Mouse (Mus musculus): ENCODE data around the gene 1700020D05Rik. TPM values are rescaled to one million over a fixed set of nuclear protein-coding genes. Genes with fewer than 3 reads are reported as not detected.

1700020D05Rik gene
- 0.45 and 0.81 TPM in 2 replicates for polyA plus RNA-seq (2012; rRNA removed)

DNA sequence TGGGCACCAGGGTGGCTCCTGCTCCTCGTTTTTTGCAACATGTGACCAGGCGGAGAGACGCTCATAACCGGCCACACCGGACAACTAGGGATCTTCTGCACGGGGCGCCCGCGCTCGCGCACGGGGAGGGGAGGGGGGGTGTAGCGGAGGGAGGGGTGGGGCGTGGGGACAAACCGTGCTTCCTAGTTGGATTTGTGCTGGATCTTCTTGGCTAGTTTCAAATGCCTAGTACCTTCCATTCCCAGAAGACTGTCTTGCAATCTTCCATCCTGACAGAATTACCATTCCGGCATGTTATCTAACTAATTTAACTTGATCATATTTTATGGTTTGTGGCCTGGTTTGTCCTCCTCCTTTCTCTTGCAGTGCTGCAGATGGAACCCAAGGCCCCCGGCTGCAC, at the start of gene 1700020D05Rik:
1700020D05Rik (minus strand) TSS at position 101 of the 400 bp plus-strand sequence.

DNA sequence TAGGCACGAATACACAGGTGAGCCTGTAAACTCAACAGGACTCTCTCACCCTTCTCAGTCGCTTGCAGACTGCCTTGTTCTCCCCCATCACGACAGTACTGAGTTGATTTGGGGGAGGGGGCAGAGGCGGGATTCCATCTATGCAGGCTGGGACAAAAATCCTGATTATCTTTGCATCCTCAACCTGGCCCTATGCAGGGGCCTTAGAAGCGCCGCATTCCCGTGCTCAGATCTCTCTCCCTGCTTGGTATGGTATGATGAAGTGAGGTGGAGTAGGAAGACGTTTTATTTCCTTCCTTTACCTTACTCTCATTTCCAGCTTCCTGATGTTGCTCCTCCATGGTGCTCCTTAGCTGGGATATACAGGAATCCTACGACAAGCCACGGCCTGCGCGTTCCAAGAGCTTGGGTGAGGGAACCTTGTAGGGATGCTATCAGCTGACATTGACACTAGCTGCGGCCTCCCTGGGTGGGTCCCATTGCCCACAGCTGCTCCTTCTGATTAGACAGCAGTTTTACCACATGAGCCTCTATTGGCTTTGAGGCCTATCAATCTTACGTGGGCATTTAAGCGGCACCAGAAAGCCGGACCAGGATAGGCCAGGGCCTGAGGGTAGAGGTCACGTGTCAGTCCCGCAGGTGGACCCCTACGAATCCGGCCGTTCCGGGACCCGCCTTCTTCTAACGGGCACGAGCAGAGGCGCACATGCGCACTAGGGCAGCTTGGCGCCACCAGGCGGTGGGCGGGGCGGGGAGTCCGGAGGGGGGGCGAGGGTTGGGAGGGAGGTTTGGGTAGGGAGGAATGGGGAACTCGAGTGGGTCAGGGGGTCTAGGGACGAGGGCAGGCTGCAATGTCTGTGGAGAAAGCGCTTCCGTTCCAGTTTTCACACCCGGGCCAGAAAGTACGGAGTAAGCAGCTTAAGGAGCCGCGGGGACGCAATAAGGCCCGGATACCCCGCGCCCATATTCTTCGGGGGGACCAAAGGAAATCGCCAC, 6.7 kb upstream of the 1700020D05Rik start, which contains the start of gene Snx32:
Snx32 (minus strand) TSS at position 508 of the 996 bp plus-strand sequence.

DNA sequence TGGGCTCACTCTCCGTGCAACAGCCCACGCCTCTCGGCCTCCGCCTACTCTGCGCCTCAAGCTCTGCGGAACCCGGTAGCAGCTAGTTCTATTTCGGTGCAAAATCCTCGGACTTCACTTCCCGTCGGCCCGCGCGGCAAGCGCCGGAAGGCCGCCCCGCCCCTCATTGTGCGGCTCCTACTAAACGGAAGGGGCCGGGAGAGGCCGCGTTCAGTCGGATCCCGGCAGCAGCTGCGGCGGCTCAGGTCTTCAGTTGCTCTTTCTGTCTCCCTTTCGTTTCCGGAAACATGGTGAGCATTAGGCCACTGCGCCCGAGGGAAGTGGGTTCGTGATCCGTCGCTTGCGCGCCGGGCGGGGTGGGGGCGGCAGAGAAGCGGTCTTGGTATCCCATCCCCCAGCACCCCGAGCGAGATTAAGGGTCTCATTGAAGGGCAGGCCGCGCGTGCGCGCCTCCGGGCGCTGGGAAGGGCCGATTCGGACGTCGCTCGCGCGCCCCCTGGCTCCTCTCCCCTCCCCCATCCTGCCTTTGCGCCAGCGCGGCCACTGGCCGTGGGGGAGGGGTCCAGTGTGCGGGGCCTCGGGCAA, 13.2 kb downstream of the 1700020D05Rik start, which contains the start of gene Cfl1:
Cfl1 (plus strand) TSS at position 143 of the 585 bp plus-strand sequence.

DNA sequence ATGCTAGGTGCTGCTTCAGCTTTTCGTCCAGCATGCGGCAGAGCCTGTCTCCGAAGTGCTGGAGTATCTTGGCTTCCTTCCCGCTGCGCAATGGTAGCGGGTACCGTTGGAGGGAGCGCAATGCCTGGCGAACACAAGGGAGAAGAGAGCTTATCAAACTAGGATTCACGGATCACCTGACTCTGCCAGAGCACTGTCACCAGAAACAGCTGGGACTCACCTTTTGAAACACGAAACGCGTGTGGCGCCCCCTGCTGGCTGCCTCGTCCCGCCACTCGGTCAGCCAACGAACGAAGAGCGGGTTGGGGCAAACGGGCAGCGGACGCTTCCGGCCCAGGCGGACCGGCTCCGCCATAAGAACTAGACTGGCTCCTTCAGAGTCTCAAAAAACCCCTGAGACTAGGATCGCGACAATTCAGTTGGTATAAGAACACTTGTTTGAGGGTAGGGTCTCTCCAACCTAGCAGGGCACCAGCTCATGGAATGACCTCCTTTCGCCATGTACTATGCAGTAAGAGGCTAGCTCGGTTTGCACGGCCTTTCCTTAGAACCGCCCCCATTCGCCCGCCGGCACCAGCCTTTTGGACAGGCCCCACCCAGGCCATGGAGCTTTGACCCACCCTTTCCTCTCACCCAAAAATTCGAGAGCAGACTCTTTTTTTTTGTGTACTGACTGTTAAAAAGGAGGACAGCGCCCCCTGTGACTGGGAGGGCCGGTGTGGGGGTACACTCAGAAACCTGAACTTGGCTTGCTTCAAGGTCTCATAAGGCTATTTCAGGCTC, 15.6 kb downstream of the 1700020D05Rik start, which contains the start of gene Mus81:
Mus81 (minus strand) TSS at position 635 of the 783 bp plus-strand sequence.

DNA sequence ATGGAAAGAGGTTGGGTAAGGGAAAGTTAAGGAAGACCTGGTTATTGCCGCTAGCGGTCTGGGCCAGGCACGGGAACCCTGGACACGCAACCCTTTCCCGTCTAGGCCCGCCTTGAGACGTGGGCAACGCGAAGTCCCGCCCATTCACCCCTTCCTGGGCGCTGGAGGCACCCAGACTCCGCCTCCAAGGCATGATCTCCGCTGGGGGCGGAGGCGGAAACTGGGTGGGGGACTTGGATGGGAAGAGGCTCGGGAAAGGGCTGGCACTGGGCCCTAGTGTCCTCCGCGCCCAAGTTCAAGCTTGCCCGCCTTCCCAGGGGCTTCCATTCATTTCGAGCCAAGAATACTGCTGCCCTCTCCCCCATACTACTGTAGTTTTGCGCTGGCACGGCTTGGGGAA, 29.9 kb downstream of the 1700020D05Rik start, which contains the start of gene Efemp2:
Efemp2 (plus strand) TSS at position 235 of the 400 bp plus-strand sequence.

DNA sequence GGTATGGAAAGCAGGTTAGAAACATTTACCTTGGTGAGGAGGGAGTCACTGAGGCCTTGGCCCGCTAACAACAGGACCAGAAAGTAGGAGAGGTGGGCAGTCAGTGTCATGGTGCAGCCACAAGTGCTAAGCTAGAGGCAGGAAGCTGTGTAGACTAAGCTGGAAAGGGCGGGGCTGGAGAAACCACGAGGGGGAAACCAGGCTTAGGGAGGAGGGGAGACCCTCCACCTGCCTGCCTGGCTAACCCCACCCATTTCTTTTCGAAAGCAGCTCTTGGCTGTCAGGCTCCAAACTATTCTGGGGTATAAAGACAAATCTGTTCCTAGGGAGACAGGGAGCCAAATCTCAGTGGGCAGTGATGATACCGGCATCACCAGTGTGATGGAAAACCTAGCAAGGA, 35.2 kb downstream of the 1700020D05Rik start, which contains the start of gene Ctsw:
Ctsw (minus strand) TSS at position 134 of the 400 bp plus-strand sequence.

DNA sequence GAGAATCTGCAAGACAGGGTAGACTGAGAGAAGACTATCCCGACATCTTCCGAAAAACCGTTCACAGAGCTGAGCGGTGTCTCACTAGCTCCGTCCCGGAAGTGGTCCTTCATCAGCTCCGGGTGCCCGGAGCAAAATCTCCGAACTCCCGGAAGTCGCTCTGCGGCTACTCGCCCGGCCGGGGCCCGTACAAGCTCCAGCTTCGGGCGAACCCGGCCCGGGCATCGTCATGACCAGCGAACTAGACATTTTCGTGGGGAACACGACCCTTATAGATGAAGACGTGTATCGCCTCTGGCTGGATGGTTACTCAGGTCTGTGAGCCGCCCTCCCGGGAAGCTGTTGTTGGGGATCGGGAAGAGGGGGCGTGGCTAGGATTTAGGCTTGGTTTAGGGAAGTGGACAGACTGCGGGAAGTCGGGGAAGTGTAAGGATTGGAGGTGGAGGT, 43.1 kb downstream of the 1700020D05Rik start, which contains the start of gene Fibp:
Fibp (plus strand) TSS at position 151 of the 447 bp plus-strand sequence.

DNA sequence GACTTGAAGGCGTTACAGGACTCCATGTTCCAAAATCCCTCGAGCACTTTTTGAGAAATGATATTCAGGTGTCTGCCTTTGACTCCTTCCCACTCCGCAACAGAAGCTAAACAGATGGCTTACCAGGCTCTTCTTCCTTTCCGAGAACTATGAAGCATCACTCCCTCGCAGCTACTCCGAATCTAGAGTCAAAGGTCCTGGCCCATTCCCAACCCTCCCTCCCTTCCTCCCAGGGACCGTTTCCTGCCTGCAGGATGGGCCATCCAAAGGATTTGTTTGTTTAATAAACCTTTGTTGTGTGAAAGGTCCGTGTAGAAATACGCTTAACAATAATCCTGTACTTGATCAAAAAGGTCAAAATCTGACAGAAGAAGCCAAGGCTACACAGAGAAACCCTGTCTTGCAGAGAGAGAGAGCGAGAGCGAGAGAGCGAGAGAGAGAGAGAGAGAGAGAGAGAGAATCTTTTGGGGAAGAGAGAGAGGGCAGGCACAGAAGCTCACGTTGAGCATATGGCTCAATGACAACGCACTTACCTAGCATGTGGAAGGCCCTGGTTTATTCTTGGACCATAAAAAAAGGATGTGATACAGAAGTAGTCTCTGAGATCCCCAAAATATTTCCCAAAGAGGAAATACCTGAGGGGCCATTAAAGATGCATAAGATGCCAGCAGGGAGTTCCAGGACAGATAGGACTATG, 45.7 kb downstream of the 1700020D05Rik start, which contains the start of gene Ccdc85b:
Ccdc85b (minus strand) TSS at position 149 of the 697 bp plus-strand sequence.

Other genes with a start within 250 kb of the 1700020D05Rik start
- gene Pacs1, start 230.7 kb downstream of the 1700020D05Rik start, polyA plus RNA-seq (2012; rRNA removed), result 8.0 and 8.3 TPM in 2 replicates
- gene Sf3b2, start 208.3 kb downstream of the 1700020D05Rik start, polyA plus RNA-seq (2012; rRNA removed), result 56.0 and 58.5 TPM in 2 replicates
- 0.03 and 0.08 TPM in 2 replicates for gene Gal3st3, start 205.5 kb downstream of the 1700020D05Rik start, polyA plus RNA-seq (2012; rRNA removed)
- gene Catsper1, start 168.0 kb downstream of the 1700020D05Rik start, polyA plus RNA-seq (2012; rRNA removed), result not detected in 2 replicates
- gene Cst6, start 154.2 kb downstream of the 1700020D05Rik start, polyA plus RNA-seq (2012; rRNA removed), result 0.11 and 0.12 TPM in 2 replicates
- gene Eif1ad, start 137.0 kb downstream of the 1700020D05Rik start, polyA plus RNA-seq (2012; rRNA removed), result 21.5 and 23.3 TPM in 2 replicates
- gene Banf1, start 136.6 kb downstream of the 1700020D05Rik start, polyA plus RNA-seq (2012; rRNA removed), result 133 and 148 TPM in 2 replicates
- 23.3 and 24.9 TPM in 2 replicates for gene Sart1, start 115.1 kb downstream of the 1700020D05Rik start, polyA plus RNA-seq (2012; rRNA removed)
- gene Tsga10ip, start 101.3 kb downstream of the 1700020D05Rik start, polyA plus RNA-seq (2012; rRNA removed), result 0.01 and 0.09 TPM in 2 replicates
- gene Drap1, start 78.8 kb downstream of the 1700020D05Rik start, polyA plus RNA-seq (2012; rRNA removed), result 68.6 and 80.7 TPM in 2 replicates
- 13.6 and 16.4 TPM in 2 replicates for gene AI837181, start 78.6 kb downstream of the 1700020D05Rik start, polyA plus RNA-seq (2012; rRNA removed)
- gene Fosl1, start 56.2 kb downstream of the 1700020D05Rik start, polyA plus RNA-seq (2012; rRNA removed), result 0.01 TPM in 1 of 2 replicates, not detected in the other
- gene Ccdc85b, start 45.9 kb downstream of the 1700020D05Rik start, polyA plus RNA-seq (2012; rRNA removed), result 1.2 and 1.4 TPM in 2 replicates
- 23.0 and 23.8 TPM in 2 replicates for gene Fibp, start 43.2 kb downstream of the 1700020D05Rik start, polyA plus RNA-seq (2012; rRNA removed)
- gene Ctsw, start 35.3 kb downstream of the 1700020D05Rik start, polyA plus RNA-seq (2012; rRNA removed), result 0.06 and 0.07 TPM in 2 replicates
- gene Efemp2, start 29.8 kb downstream of the 1700020D05Rik start, polyA plus RNA-seq (2012; rRNA removed), result 10.5 and 10.6 TPM in 2 replicates
- 11.9 and 12.6 TPM in 2 replicates for gene Mus81, start 15.4 kb downstream of the 1700020D05Rik start, polyA plus RNA-seq (2012; rRNA removed)
- gene Cfl1, start 13.3 kb downstream of the 1700020D05Rik start, polyA plus RNA-seq (2012; rRNA removed), result 433 and 538 TPM in 2 replicates
- gene Snx32, start 6.8 kb upstream of the 1700020D05Rik start, polyA plus RNA-seq (2012; rRNA removed), result 6.9 and 8.5 TPM in 2 replicates
- gene Ovol1, start 56.9 kb upstream of the 1700020D05Rik start, polyA plus RNA-seq (2012; rRNA removed), result 0.02 TPM in 1 of 2 replicates, not detected in the other
- gene Ap5b1, start 64.2 kb upstream of the 1700020D05Rik start, polyA plus RNA-seq (2012; rRNA removed), result 0.88 and 1.3 TPM in 2 replicates
- 77.3 and 81.5 TPM in 2 replicates for gene Rnaseh2c, start 98.1 kb upstream of the 1700020D05Rik start, polyA plus RNA-seq (2012; rRNA removed)
- gene Kat5, start 106.5 kb upstream of the 1700020D05Rik start, polyA plus RNA-seq (2012; rRNA removed), result 29.8 and 30.0 TPM in 2 replicates
- gene Rela, start 133.7 kb upstream of the 1700020D05Rik start, polyA plus RNA-seq (2012; rRNA removed), result 12.2 and 17.0 TPM in 2 replicates
- 23.2 and 25.6 TPM in 2 replicates for gene Sipa1, start 159.9 kb upstream of the 1700020D05Rik start, polyA plus RNA-seq (2012; rRNA removed)
- 11.5 and 13.8 TPM in 2 replicates for gene Map3k11, start 185.0 kb upstream of the 1700020D05Rik start, polyA plus RNA-seq (2012; rRNA removed)
- gene Pcnx3, start 185.1 kb upstream of the 1700020D05Rik start, polyA plus RNA-seq (2012; rRNA removed), result 14.3 and 19.3 TPM in 2 replicates
- 0.05 TPM in 1 of 2 replicates, not detected in the other for gene Kcnk7, start 200.6 kb upstream of the 1700020D05Rik start, polyA plus RNA-seq (2012; rRNA removed)
- 90.4 and 95.1 TPM in 2 replicates for gene Ehbp1l1, start 222.5 kb upstream of the 1700020D05Rik start, polyA plus RNA-seq (2012; rRNA removed)
- gene Fam89b, start 225.9 kb upstream of the 1700020D05Rik start, polyA plus RNA-seq (2012; rRNA removed), result 34.2 and 40.2 TPM in 2 replicates
- 1.6 and 3.2 TPM in 2 replicates for gene Ltbp3, start 237.1 kb upstream of the 1700020D05Rik start, polyA plus RNA-seq (2012; rRNA removed)

Data from liver, embryonic 14 days (tissue).